Mouse (Mus musculus): ENCODE results near the gene Sec61a2. TPM values are rescaled to one million over a fixed set of nuclear protein-coding genes. Genes with fewer than 3 reads are reported as not detected.

The Sec61a2 gene
- polyA plus RNA-seq (2015; fragmentation: Nextera tagmentation; extraction: Ambion mirVana) = 110 and 114 TPM in 2 replicates

DNA sequence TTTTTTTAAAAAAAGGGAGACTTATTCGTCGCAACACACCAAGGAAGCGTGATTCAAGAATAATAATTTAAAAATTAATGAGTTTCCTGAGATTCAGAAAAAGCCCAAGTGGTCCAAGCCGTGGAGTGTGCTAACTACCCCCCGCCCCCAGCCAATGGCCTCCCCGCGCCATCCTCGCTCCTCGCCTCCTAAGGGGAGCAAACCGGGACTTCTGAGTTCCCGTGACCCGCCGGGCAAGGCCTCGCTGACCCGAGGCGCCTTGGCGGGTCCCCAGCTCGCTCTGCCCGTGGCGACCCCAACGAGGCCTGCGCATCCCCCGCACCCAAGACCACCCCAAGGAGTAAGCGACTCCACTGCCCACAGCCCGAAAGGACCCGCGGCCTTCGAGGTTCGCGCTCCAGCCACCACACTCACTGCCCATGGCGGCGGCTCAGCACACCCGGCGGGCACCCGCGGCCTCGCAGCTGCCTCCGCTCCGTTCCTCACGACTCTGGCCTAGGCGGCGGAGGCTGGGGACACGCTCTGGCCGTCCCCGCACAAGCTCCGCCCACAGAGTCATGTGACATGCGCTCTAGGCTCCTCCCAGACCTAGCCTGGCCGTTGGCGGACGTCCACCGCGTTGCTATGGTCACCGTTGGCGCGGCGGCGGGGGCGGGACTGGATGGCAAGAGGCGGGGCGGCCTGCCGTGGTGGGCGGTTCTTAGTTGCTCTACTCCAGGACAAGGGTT, at the start of gene Sec61a2:
Gene Sec61a2, minus strand, starts transcription at position 590 of the 728 bp plus-strand sequence.
- under 1% methylated on average over 62 of the region's 62 CpGs for WGBS

DNA sequence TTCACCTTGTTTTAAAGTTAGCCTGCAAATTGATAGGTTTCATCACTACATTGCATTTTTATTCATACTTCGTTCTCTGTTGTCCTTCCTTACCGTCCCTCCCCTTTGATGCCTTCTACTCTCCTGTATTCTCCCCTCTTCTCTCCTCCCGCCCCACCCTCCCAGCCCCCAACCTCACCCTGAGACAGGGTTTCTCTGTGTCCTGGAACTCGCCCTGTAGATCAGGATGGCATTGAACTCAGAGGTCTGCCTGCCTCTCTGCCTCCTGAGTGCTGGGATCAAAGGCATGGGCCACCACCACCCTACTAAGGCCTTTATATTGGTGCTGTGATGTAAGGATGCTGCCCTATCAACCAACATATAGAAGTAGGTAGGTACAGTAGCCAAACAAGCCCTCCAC, 47.8 kb upstream of the Sec61a2 start:
- Histone ChIP-seq H3K27ac (no peak overlapping the region), H3K9ac (no peak overlapping the region), H3K4me3 (peak overlapping the region; percentile 81; the same call in 1 of the 2 replicates), H3K27me3 (replicated peaks) (no peaks in the 10 kb centered on the region), H3K36me3 (replicated peaks) (no peaks in the 10 kb centered on the region), H3K4me1 (peaks cover 14% of the 10 kb centered on the region; the same call in 1 of the 2 replicates), H3K9me3 (no peaks in the 10 kb centered on the region), H3K4me2 (peak overlapping the region; percentile 91)
- ATAC-seq (replicated peaks) = peak; percentile 57
- 35% methylated on average over 4 of the region's 4 CpGs for WGBS

More for the DNA sequence above, at the start of gene Sec61a2:
- H3K36me3 ChIP-seq (replicated peaks) = peaks cover 9% of the 10 kb centered on the region; the same call in 1 of the 2 replicates
- H3K9ac ChIP-seq = peak within 1 kb of the TSS; percentile 90
- H3K27ac ChIP-seq = peak within 1 kb of the TSS; percentile 82
- ATAC-seq (replicated peaks) = peak; percentile 99
- H3K9me3 ChIP-seq = no peaks in the 10 kb centered on the region
- H3K4me3 ChIP-seq = peak within 1 kb of the TSS; percentile 83
- H3K27me3 ChIP-seq (replicated peaks) = no peaks in the 10 kb centered on the region
- H3K4me2 ChIP-seq = peak within 1 kb of the TSS; percentile 53
- H3K4me1 ChIP-seq = peaks cover 11% of the 10 kb centered on the region

DNA sequence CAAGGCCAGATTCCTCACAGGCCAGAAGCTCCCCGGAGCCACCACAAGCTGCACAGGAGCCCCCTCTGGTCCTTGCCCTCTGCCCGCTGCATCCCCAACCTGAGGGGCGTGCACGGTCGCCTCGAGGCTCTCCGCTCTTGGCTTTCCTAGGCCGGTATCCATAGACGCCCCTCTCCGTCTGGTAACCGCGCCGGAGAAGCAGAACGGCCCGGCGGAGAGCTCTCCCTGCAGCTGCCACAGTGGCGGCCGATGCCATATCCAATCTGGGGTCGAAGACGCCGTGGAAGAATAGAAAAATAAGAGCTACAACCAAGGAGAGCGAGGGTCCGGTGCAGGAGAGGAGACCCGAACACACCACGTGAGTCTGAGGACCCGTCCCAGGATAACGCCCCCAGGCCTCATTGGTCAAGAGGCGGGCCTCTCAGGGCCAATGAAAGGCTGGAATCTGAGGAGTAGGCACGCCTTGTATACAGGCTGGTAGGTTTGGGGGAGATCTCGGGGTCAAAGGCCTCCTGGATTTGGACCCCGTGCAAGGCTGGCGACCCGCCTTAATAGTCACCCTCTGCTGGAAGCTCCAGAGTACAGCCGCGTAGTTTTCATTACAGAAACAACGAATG, 47.3 kb upstream of the Sec61a2 start, which contains the start of gene Dhtkd1:
Gene Dhtkd1, minus strand, starts transcription at position 377 of the 617 bp plus-strand sequence.
- Histone ChIP-seq H3K27me3 (replicated peaks) (no peaks in the 10 kb centered on the region), H3K4me2 (peak within 1 kb of the TSS; percentile 91), H3K27ac (peak within 1 kb of the TSS; percentile 54), H3K4me3 (peak within 1 kb of the TSS; percentile 81), H3K9me3 (no peaks in the 10 kb centered on the region), H3K9ac (peak within 1 kb of the TSS; percentile 77), H3K36me3 (replicated peaks) (no peaks in the 10 kb centered on the region), H3K4me1 (peaks cover 14% of the 10 kb centered on the region; the same call in 1 of the 2 replicates)
- under 1% methylated on average over 36 of the region's 36 CpGs for WGBS
- ATAC-seq (replicated peaks) = peak; percentile 97

DNA sequence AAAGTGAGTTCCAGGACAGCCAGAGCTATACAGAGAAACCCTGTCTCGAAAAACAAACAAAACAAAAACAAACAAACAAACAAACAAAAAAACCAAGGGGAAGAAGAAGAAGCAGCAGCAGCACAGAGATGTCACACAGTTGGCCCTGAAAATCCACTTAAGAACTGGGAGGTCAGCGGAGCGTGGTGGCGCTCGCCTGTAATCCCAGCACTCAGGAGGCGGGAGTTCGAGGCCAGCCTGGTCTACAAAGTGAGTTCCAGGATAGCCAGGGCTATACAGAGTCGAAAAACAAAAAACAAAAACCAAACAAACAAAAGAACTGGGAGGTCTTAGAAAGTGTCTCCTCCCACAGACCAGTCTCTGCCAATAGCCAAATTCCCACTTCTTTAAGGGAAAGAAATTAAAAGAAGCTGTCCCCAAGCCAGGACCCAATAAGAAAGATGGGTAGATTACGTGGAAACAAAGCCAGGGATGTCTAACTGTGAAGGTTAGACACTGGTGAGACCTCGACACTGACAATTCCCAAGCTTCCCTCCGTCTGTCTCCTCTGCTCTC, 46.7 kb upstream of the Sec61a2 start:
- Histone ChIP-seq H3K4me3 (peak overlapping the region; percentile 81), H3K36me3 (replicated peaks) (no peaks in the 10 kb centered on the region), H3K4me1 (peaks cover 14% of the 10 kb centered on the region; the same call in 1 of the 2 replicates), H3K9ac (peak overlapping the region; percentile 77), H3K4me2 (peak overlapping the region; percentile 91), H3K9me3 (no peaks in the 10 kb centered on the region), H3K27ac (peak overlapping the region; percentile 54), H3K27me3 (replicated peaks) (no peaks in the 10 kb centered on the region)
- ATAC-seq (replicated peaks) = peak; percentile 55
- WGBS = 58% methylated on average over 11 of the region's 11 CpGs

DNA sequence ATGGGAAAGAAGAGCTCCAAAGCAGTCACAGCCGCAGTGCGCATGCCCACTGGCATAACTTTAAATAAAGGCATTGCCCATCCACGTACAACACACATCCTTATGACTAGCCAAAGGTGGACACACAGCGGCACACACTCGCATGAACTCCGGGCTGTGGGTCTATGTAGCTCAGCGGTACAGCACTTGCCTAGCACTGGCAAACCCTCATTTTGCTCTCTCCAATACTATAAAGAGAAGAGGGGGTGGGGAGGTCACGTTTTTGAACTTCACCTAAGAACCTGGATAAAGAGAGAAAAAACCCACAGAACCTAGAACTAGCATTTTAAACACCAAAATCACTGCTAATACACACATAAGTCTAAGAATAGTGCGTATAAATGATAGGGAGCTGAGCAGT, 45.7 kb upstream of the Sec61a2 start:
- Histone ChIP-seq H3K9me3 (no peaks in the 10 kb centered on the region), H3K27ac (no peak overlapping the region), H3K4me1 (peaks cover 14% of the 10 kb centered on the region; the same call in 1 of the 2 replicates), H3K36me3 (replicated peaks) (no peaks in the 10 kb centered on the region), H3K4me2 (no peak overlapping the region), H3K27me3 (replicated peaks) (no peaks in the 10 kb centered on the region), H3K9ac (no peak overlapping the region), H3K4me3 (no peak overlapping the region)
- WGBS = 93% methylated on average over 9 of the region's 9 CpGs
- no peak for ATAC-seq (replicated peaks)

DNA sequence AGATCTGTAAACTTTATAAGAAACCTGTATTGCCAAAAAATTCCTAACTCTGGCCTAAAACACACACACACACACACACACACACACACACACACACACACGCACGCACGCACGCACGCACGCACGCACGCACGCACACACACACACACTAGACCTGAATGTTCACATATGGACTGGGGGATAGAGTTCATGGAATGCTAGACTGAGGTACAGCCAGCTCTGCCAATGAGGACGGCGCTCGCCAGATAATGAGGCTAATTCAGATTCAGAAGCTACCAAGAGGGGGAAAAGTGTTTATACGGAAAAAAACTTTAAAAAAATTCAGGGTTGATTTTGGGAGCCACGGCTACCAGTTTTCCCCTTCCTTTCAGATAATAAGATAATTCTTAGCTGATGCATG, 44.7 kb upstream of the Sec61a2 start:
- Histone ChIP-seq H3K27me3 (replicated peaks) (no peaks in the 10 kb centered on the region), H3K4me3 (no peak overlapping the region), H3K27ac (no peak overlapping the region), H3K9ac (no peak overlapping the region), H3K36me3 (replicated peaks) (no peaks in the 10 kb centered on the region), H3K4me2 (no peak overlapping the region), H3K9me3 (no peaks in the 10 kb centered on the region), H3K4me1 (peaks cover 14% of the 10 kb centered on the region; the same call in 1 of the 2 replicates)
- ATAC-seq (replicated peaks) = no peak
- WGBS = 94% methylated on average over 14 of the region's 14 CpGs

GRCm38 (mm10) chr2:5939319-5939718, 44.1 kb upstream of the Sec61a2 start:
- 92% methylated on average over 3 of the region's 3 CpGs for WGBS
- ATAC-seq (replicated peaks) = no peak
- H3K9me3 ChIP-seq = no peaks in the 10 kb centered on the region

DNA sequence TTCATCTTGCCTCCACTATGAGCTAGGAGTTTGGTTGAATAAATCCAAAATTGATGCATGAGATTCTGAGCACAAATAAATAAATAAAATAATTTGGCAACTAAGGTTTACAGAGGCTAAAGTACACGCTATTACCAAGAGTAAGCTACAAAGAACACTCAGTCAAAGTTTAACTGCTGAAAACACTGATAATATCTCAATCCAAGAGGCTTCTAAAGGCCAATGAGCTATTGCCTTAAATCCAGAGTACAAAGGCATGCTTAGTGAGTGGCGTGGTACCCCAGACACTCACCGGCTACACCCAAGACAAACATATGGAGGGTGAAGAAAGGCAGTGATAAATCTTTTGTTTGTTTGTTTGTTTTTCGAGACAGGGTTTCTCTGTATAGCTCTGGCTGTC, 41.3 kb upstream of the Sec61a2 start:
- Histone ChIP-seq H3K9ac (no peak overlapping the region), H3K4me1 (no peaks in the 10 kb centered on the region; the same call in 1 of the 2 replicates), H3K36me3 (replicated peaks) (no peaks in the 10 kb centered on the region), H3K9me3 (no peaks in the 10 kb centered on the region), H3K4me3 (no peak overlapping the region), H3K27ac (no peak overlapping the region), H3K4me2 (no peak overlapping the region), H3K27me3 (replicated peaks) (no peaks in the 10 kb centered on the region)
- WGBS = 87% methylated on average over 4 of the region's 4 CpGs
- ATAC-seq (replicated peaks) = no peak

More at GRCm38 (mm10) chr2:5939319-5939718, 44.1 kb upstream of the Sec61a2 start:
- H3K27ac ChIP-seq = no peak overlapping the region
- no peak overlapping the region for H3K9ac ChIP-seq
- H3K4me3 ChIP-seq = no peak overlapping the region
- no peaks in the 10 kb centered on the region for H3K36me3 ChIP-seq (replicated peaks)
- H3K27me3 ChIP-seq (replicated peaks) = no peaks in the 10 kb centered on the region
- peaks cover 14% of the 10 kb centered on the region; the same call in 1 of the 2 replicates for H3K4me1 ChIP-seq
- no peak overlapping the region for H3K4me2 ChIP-seq

DNA sequence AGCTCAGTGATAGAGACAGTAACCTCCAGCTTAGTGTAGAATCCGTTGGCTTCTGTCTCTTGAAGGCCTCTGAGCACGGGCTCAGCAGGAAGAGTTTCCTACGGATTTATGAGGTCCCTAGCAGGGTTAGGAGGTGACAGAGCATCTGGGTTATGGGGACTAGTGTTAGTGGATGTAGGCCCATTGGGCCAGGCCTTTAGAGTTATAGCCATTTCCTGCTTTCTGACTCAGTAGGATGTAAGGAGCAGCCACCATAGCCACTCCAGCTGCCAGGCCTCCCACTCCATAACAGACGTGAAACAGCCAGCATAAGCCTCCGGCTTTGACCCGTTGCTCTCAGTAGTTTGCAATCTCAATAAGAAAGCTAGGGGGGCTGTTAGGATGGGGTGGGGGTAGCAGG, 40.8 kb upstream of the Sec61a2 start:
- Histone ChIP-seq H3K27ac (no peak overlapping the region), H3K9me3 (no peaks in the 10 kb centered on the region), H3K9ac (no peak overlapping the region), H3K27me3 (replicated peaks) (no peaks in the 10 kb centered on the region), H3K4me3 (no peak overlapping the region), H3K4me1 (no peaks in the 10 kb centered on the region; the same call in 1 of the 2 replicates), H3K4me2 (no peak overlapping the region), H3K36me3 (replicated peaks) (no peaks in the 10 kb centered on the region)
- WGBS = 80% methylated on average over 6 of the region's 6 CpGs
- ATAC-seq (replicated peaks) = no peak

GRCm38 (mm10) chr2:5934936-5935335, 39.7 kb upstream of the Sec61a2 start:
- no peak overlapping the region for H3K4me2 ChIP-seq

GRCm38 (mm10) chr2:5931938-5932337, 36.7 kb upstream of the Sec61a2 start:
- Histone ChIP-seq H3K9ac (no peak overlapping the region), H3K36me3 (replicated peaks) (peaks cover 4% of the 10 kb centered on the region; the same call in 1 of the 2 replicates), H3K9me3 (no peaks in the 10 kb centered on the region), H3K4me3 (no peak overlapping the region), H3K27me3 (replicated peaks) (no peaks in the 10 kb centered on the region), H3K4me1 (no peaks in the 10 kb centered on the region), H3K27ac (no peak overlapping the region), H3K4me2 (no peak overlapping the region)
- 90% methylated on average over 5 of the region's 5 CpGs for WGBS
- ATAC-seq (replicated peaks) = no peak

More at GRCm38 (mm10) chr2:5934936-5935335, 39.7 kb upstream of the Sec61a2 start:
- Histone ChIP-seq H3K27me3 (replicated peaks) (no peaks in the 10 kb centered on the region), H3K9ac (no peak overlapping the region), H3K4me1 (no peaks in the 10 kb centered on the region), H3K27ac (no peak overlapping the region), H3K4me3 (no peak overlapping the region), H3K36me3 (replicated peaks) (peaks cover 4% of the 10 kb centered on the region; the same call in 1 of the 2 replicates), H3K9me3 (no peaks in the 10 kb centered on the region)
- 91% methylated on average over 3 of the region's 3 CpGs for WGBS
- no peak for ATAC-seq (replicated peaks)
